Mouse (Mus musculus): ENCODE data around the gene 2810459M11Rik.

GRCm38 (mm10) chr1:86045848-86046805 is at the start of gene 2810459M11Rik:
- TF ChIP-seq EP300 (optimal IDR thresholded peaks at IDR 0.05) (no peak), CTCF (IDR thresholded peaks at IDR 0.05; ENCODE audit: low read depth) (peak; percentile 7; the same call in 1 of the 2 replicates)

Data from stomach, postnatal 0 days (tissue).